Mouse (Mus musculus): ENCODE results near the gene Dok4.
"Not testable (repeated sequence)": the region's sequence is repeated elsewhere in the genome, so short reads cannot be mapped to it uniquely, and the experiment has no call there.

Gene Dok4

GRCm38 (mm10) chr8:94880742-94881141, 4.6 kb upstream of the Dok4 start:
- DNase-seq (ENCODE audit: low spot score in 2 of 2): no peak

- DNase-seq (ENCODE audit: low spot score in 2 of 2): no peak
These were observed 690 bp upstream of the Dok4 start for GRCm38 (mm10) chr8:94876820-94877219.

- DNase-seq (ENCODE audit: low spot score in 2 of 2): no peak
These were observed 319 bp downstream of the Dok4 start for GRCm38 (mm10) chr8:94875871-94876150.

GRCm38 (mm10) chr8:94875096-94875870, 847 bp downstream of the Dok4 start:
- no peak for DNase-seq (ENCODE audit: low spot score in 2 of 2)

GRCm38 (mm10) chr8:94874358-94874757, 1.8 kb downstream of the Dok4 start:
- peak; percentile 60 to 72 for DNase-seq (ENCODE audit: low spot score in 2 of 2)

GRCm38 (mm10) chr8:94872576-94872975, 3.6 kb downstream of the Dok4 start:
- DNase-seq (ENCODE audit: low spot score in 2 of 2): no peak

- DNase-seq (ENCODE audit: low spot score in 2 of 2): no peak
These were observed 4.0 kb downstream of the Dok4 start for GRCm38 (mm10) chr8:94872156-94872555.

- DNase-seq (ENCODE audit: low spot score in 2 of 2): no peak
These were observed 4.8 kb downstream of the Dok4 start for GRCm38 (mm10) chr8:94871108-94871894.

- no peak for DNase-seq (ENCODE audit: low spot score in 2 of 2)
These were observed 5.5 kb downstream of the Dok4 start for GRCm38 (mm10) chr8:94870474-94871107.

GRCm38 (mm10) chr8:94870003-94870402, 6.1 kb downstream of the Dok4 start:
- no peak for DNase-seq (ENCODE audit: low spot score in 2 of 2)

GRCm38 (mm10) chr8:94869146-94869545, 7.0 kb downstream of the Dok4 start:
- no peak for DNase-seq (ENCODE audit: low spot score in 2 of 2)

- DNase-seq (ENCODE audit: low spot score in 2 of 2): no peak
These were observed 9.2 kb downstream of the Dok4 start for GRCm38 (mm10) chr8:94866921-94867320.

GRCm38 (mm10) chr8:94865292-94865691, 10.8 kb downstream of the Dok4 start:
- DNase-seq (ENCODE audit: low spot score in 2 of 2): no peak

GRCm38 (mm10) chr8:94863897-94864673, 12.0 kb downstream of the Dok4 start:
- DNase-seq (ENCODE audit: low spot score in 2 of 2): no peak

- DNase-seq (ENCODE audit: low spot score in 2 of 2): no peak
These were observed 13.5 kb downstream of the Dok4 start for GRCm38 (mm10) chr8:94862487-94863220.

- DNase-seq (ENCODE audit: low spot score in 2 of 2): peak; percentile 46 to 74
These were observed 14.7 kb downstream of the Dok4 start for GRCm38 (mm10) chr8:94861352-94861910.

- peak; percentile 88 to 95 for DNase-seq (ENCODE audit: low spot score in 2 of 2)
These were observed 18.6 kb downstream of the Dok4 start, which contains the start of gene Polr2c for GRCm38 (mm10) chr8:94857346-94858173. Polr2c (plus strand) TSS chr8:94857450.

- DNase-seq (ENCODE audit: low spot score in 2 of 2): no peak
These were observed 19.2 kb downstream of the Dok4 start for GRCm38 (mm10) chr8:94857011-94857345.

GRCm38 (mm10) chr8:94854761-94855160, 21.4 kb downstream of the Dok4 start:
- not testable (repeated sequence) for DNase-seq (ENCODE audit: low spot score in 2 of 2)

- DNase-seq (ENCODE audit: low spot score in 2 of 2): no peak
These were observed 26.1 kb downstream of the Dok4 start for GRCm38 (mm10) chr8:94850049-94850448.

Data from spleen, postnatal 14 days (tissue).